Mouse (Mus musculus) spleen, adult 2 months (tissue): ENCODE measurements around the gene Zfp57. TPM values are rescaled to one million over a fixed set of nuclear protein-coding genes. Genes with fewer than 3 reads are reported as not detected.

Experiments used
- DNase-seq, 2 experiments: peaks; one replicate each; pipeline versions ENCODE4 v3.0.0 to v3.0.0-alpha.2; 2012 to 2021; ENCODE audit warnings: low spot score in 2 of 2, low read depth in 1 of 2
- H3K27ac ChIP-seq: fragments of 200-500 bp; 2 replicates; pipeline ENCODE4 v1.5.1; 2012; ENCODE audit warnings: low read length, inconsistent platforms; ENCODE audit not compliant: insufficient read depth
- H3K27me3 ChIP-seq: fragments of 200-500 bp; 2 replicates; pipeline ENCODE4 v1.6.1; 2012; ENCODE audit warnings: mild to moderate bottlenecking, moderate library complexity, low read length, inconsistent platforms; ENCODE audit not compliant: control insufficient read depth, insufficient read depth
- H3K36me3 ChIP-seq: fragments of 200-500 bp; 2 replicates; pipeline ENCODE4 v1.6.1; 2012; ENCODE audit warnings: mild to moderate bottlenecking, low read length, inconsistent platforms; ENCODE audit not compliant: control insufficient read depth, insufficient read depth
- H3K4me1 ChIP-seq: fragments of 200-500 bp; 2 replicates; pipeline ENCODE4 v1.6.1; 2011; ENCODE audit warnings: inconsistent platforms; ENCODE audit not compliant: control insufficient read depth, insufficient read depth, insufficient read length
- H3K4me3 ChIP-seq: fragments of 200-500 bp; 2 replicates; pipeline ENCODE4 v1.5.1; 2011; ENCODE audit warnings: mild to moderate bottlenecking, inconsistent platforms; ENCODE audit not compliant: insufficient read depth, insufficient read length; ENCODE audit errors: extremely low read depth
- CTCF ChIP-seq: fragments of 200-500 bp; IDR thresholded peaks from 2 replicates; pipeline ENCODE4 v1.5.1; 2011; ENCODE audit warnings: mild to moderate bottlenecking, inconsistent platforms; ENCODE audit not compliant: insufficient read depth, insufficient read length, insufficient replicate concordance; ENCODE audit errors: extremely low read depth
- POLR2A ChIP-seq: fragments of 200-500 bp; IDR thresholded peaks from 2 replicates; pipeline ENCODE4 v1.6.1; 2011; ENCODE audit warnings: low read depth, low read length, inconsistent platforms
- WGBS: fragments of 180-500 bp; shearing (Covaris S2); methylation state at CpG from one replicate; pipeline ENCODE4 v1.1.7; 2018; 5-methylcytosine and 5-hydroxymethylcytosine counted together
- polyA plus RNA-seq: library from polyadenylated mRNA; depleted of rRNA; stranded (reverse); fragments of >200 nt; gene quantifications from 2 replicates; pipeline ENCODE4 v1.2.3, GENCODE M21; 2012

Zfp57 gene
- polyA plus RNA-seq, 1 experiment, result 0.62 TPM

DNA sequence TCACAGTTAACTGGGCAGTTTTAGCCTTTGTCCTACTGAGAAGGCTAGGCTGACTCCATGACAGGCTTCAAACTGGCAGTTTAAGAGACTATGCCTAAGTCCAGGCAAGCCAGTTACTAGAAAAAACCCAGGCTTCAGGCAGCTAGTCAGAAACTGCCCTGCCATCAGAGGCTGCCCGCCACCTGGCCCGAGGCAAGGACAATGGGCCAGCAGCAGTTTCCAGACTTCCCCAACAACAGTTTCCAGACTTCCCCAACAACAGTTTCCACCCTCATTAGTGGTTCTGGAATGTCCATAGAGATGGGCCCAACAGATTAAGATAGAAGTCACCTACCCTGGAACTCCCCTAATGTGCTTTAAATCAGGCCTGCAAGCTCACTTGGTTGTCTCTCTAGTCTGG, 25.5 kb downstream of the Zfp57 start:
- WGBS, result 85% methylated on average over 2 of the region's 2 CpGs
- H3K36me3 ChIP-seq, result no peaks in the 10 kb centered on the region
- no peaks in the 10 kb centered on the region for H3K27me3 ChIP-seq
- peaks cover 2% of the 10 kb centered on the region; the same call in 1 of the 2 replicates for H3K4me1 ChIP-seq
- DNase-seq, result no peak
- no peak overlapping the region for H3K27ac ChIP-seq
- TF ChIP-seq CTCF (no peak), POLR2A (no peak)
- no peak overlapping the region for H3K4me3 ChIP-seq

DNA sequence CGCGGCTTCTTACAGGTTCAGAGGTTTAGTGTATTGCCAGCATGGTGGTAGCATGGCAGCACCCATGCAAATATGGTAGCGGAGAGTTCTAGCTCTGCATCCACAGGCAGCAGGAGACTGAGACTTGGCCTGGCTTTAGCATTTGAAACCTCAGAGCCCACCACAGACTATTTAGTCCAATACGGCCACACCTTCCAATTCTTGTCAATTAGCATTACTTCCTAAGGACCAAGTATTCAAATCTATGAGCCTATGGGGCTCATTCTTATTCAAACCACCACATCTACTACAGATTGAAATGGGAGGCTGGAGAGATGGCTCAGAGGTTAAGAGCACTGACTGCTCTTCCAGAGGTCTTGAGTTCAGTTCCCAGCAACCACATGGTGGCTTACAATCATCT, 26.5 kb downstream of the Zfp57 start:
- no peak overlapping the region for H3K4me3 ChIP-seq
- no peaks in the 10 kb centered on the region for H3K36me3 ChIP-seq
- WGBS, result 91% methylated on average over 4 of the region's 4 CpGs
- no peaks in the 10 kb centered on the region for H3K27me3 ChIP-seq
- TF ChIP-seq POLR2A (no peak), CTCF (no peak)
- DNase-seq, result no peak
- H3K27ac ChIP-seq, result no peak overlapping the region
- H3K4me1 ChIP-seq, result peaks cover 2% of the 10 kb centered on the region; the same call in 1 of the 2 replicates

DNA sequence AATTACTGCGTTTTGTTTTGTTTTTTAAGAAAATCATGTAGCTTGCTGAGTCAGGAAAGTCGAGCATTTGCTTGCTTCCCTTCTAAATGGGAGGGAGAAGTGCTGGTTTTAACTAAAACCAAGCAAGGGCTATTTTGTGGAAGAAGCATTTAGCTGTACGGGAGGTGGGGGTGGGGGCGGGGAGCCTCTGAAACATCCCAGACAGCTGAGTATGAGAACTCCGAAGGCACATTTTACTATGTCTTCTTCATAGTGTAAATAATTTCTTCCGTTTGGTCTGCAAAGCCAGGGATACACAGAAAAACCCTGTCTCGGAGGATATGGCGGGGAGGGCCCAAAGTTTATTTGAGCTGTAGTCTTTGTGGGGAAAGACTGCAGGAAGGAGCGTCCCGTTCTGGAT, 27.2 kb downstream of the Zfp57 start:
- H3K4me1 ChIP-seq, result no peaks in the 10 kb centered on the region

DNA sequence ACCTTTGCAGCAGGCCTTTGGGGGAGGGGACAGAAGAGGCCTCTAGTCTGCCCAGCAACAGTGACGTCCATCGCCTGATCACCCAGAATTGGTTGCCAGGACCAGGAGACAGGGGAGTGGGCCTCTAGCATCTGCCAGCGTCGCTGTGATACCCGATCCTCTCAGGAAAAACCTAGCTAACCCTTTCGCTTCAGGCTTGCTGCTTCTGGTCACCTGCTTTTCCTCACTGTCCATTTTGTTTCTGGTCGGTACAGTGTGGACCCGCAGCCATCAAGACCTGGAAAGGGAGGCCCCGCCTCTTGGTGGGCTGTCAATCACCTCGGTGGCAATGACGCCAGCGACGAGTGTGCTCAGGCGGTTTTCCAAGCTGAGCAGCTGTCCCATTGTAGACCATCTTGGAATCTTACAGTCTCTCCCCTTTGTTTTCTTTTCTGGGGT, 27.7 kb downstream of the Zfp57 start:
- H3K4me1 ChIP-seq, result no peaks in the 10 kb centered on the region
- TF ChIP-seq CTCF (no peak), POLR2A (no peak)
- peak; percentile 50 to 64 for DNase-seq
- no peaks in the 10 kb centered on the region for H3K36me3 ChIP-seq
- H3K4me3 ChIP-seq, result peak overlapping the region; percentile 54
- 4% methylated on average over 14 of the region's 14 CpGs for WGBS
- no peaks in the 10 kb centered on the region for H3K27me3 ChIP-seq
- H3K27ac ChIP-seq, result no peak overlapping the region

More for the DNA sequence above, 27.2 kb downstream of the Zfp57 start:
- WGBS, result 56% methylated on average over 10 of the region's 10 CpGs
- Histone ChIP-seq H3K4me3 (no peak overlapping the region), H3K27me3 (no peaks in the 10 kb centered on the region), H3K36me3 (no peaks in the 10 kb centered on the region), H3K27ac (no peak overlapping the region)
- no peak for DNase-seq
- TF ChIP-seq CTCF (no peak), POLR2A (no peak)

DNA sequence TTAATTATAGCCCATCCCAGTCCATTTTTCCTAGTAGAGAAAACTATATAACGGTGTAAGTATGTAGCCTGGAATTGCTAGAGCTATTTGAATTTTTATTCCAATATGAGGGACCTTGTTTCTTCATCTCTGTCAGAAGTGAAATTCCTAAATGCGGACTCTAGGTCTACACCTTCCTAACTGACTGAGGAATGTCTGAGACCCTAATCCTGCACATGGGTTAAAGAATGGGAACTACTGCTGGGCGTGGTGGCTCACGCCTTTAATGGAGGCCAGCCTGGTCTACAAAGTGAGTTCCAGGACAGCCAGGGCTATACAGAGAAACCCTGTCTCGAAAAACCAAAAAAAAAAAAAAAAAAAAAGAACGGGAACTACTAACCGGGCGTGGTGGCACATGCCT, 28.2 kb downstream of the Zfp57 start:
- no peaks in the 10 kb centered on the region for H3K27me3 ChIP-seq
- no peak overlapping the region for H3K4me3 ChIP-seq
- TF ChIP-seq POLR2A, result no peak
- no peak for TF ChIP-seq CTCF
- no peak overlapping the region for H3K27ac ChIP-seq
- WGBS, result 83% methylated on average over 8 of the region's 8 CpGs
- H3K4me1 ChIP-seq, result no peaks in the 10 kb centered on the region
- no peaks in the 10 kb centered on the region for H3K36me3 ChIP-seq
- DNase-seq, result no peak

DNA sequence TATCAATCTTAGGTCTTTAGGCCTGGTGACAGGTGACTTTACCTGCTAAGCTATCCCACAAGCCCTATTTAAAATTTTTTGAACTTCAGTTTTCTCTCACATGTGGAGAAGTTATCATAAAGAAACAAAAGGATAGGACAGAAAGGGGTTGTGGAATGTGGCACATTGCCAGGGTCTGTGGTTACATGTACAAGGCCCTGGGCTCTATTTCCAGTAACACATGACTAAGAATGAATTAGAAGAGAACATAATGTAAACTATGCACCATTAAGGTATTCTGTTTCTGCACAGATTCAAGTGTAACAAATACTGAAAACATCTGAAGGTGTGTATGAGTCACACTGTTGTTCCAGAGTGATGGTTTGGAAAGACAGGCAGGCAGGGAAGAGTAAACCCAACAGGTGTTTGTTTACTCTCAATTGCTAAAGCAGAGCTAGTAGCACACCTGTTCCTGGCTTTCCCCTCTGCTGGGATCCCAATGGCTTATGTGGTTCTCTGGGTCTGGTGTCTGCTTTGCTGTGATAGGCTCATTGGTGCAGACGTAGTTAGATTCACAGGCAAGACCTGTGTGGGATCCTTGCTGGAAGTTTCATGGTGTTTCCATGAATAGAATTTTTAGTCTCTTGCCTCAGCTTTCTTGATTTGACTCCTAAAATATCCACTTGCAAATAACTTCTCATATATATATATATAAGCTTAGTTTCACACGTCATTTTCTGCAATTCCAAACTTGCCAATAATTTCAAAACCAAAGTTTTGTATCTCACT, 38.3 kb downstream of the Zfp57 start:
- WGBS, result 85% methylated on average over 2 of the region's 2 CpGs
- DNase-seq, result no peak
- Histone ChIP-seq H3K36me3 (no peaks in the 10 kb centered on the region), H3K27ac (no peak overlapping the region), H3K4me3 (no peak overlapping the region), H3K27me3 (no peaks in the 10 kb centered on the region), H3K4me1 (no peaks in the 10 kb centered on the region)
- TF ChIP-seq POLR2A, result no peak
- no peak for TF ChIP-seq CTCF

DNA sequence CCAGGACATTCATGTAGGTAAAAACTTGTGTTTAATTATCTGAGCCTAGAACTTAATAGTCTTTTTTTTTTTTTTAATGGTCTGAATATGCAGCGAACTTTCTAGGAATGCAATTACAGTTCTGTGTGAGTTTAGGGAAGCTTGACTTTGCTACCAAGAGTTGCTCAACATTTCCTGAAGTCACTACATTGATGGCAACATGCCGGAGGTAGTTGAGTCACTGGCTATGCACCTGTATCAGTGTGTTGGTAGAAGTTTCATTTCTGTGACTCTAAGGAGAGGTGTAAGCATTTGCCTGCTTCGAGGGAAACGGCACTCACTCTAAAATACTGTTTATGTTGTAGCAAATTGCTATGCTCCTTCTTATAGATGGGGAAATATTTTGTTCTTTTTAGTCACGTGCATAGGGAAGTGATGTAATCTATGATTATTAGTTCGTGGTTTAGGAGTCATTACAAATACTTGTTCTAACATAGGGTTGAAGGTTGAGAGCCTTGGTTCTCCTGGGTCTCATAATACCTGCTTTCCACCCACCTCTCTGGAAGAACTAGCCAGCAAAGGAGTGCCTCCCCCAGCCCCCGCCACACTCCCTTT, 43.8 kb downstream of the Zfp57 start:
- no peak for DNase-seq
- H3K4me3 ChIP-seq, result no peak overlapping the region
- no peak overlapping the region for H3K27ac ChIP-seq
- peaks cover 9% of the 10 kb centered on the region for H3K4me1 ChIP-seq
- no peaks in the 10 kb centered on the region for H3K36me3 ChIP-seq
- H3K27me3 ChIP-seq, result 0 out of 2 replicates have a peak, but pooled peaks cover 3% of the 10 kb centered on the region
- WGBS, result 26% methylated on average over 7 of the region's 7 CpGs
- TF ChIP-seq POLR2A, result no peak
- no peak for TF ChIP-seq CTCF
